Mouse (Mus musculus) lung, adult 2 months (tissue): ENCODE results near the gene Myh10. TPM values are rescaled to one million over a fixed set of nuclear protein-coding genes. Genes with fewer than 3 reads are reported as not detected.

ENCODE experiments used
- DNase-seq: peaks from one replicate; pipeline ENCODE4 v3.0.0; 2022
- H3K4me1 ChIP-seq: fragments of 200-500 bp; 2 replicates; pipeline ENCODE4 v1.6.1; 2011; ENCODE audit warnings: low read length; ENCODE audit not compliant: control insufficient read depth, insufficient read depth
- H3K4me3 ChIP-seq: fragments of 200-500 bp; replicated peaks from 2 replicates; pipeline ENCODE3; 2011; ENCODE audit warnings: low read depth, mild to moderate bottlenecking, control low read depth, low read length; ENCODE audit errors: extremely low read depth
- CTCF ChIP-seq: fragments of 200-500 bp; IDR thresholded peaks from 2 replicates; pipeline ENCODE4 v1.5.1; 2011; ENCODE audit warnings: mild to moderate bottlenecking, low read length, control low read depth; ENCODE audit not compliant: insufficient read depth
- POLR2A ChIP-seq: fragments of 200-500 bp; IDR thresholded peaks from 2 replicates; pipeline ENCODE4 v1.6.1; 2011; ENCODE audit warnings: low read depth, mild to moderate bottlenecking, control low read depth, low read length, borderline replicate concordance; ENCODE audit errors: extremely low read depth
- WGBS: fragments of 180-500 bp; shearing (Covaris S2); methylation state at CpG from one replicate; pipeline ENCODE4 v1.1.7; 2018; 5-methylcytosine and 5-hydroxymethylcytosine counted together
- polyA plus RNA-seq: library from polyadenylated mRNA; depleted of rRNA; stranded (reverse); fragments of >200 nt; gene quantifications from 2 replicates; pipeline ENCODE4 v1.2.3, GENCODE M21; 2012

Myh10 gene
- polyA plus RNA-seq, 1 experiment = 123 TPM

- no peak for DNase-seq
- Histone ChIP-seq H3K4me1 (no peaks in the 10 kb centered on the region), H3K4me3 (no peak overlapping the region)
- TF ChIP-seq POLR2A (no peak), CTCF (no peak)
- 49% methylated on average over 2 of the region's 2 CpGs for WGBS
Observed at GRCm38 (mm10) chr11:68666210-68666609, 25.1 kb upstream of the Myh10 start.

GRCm38 (mm10) chr11:68672270-68672970, 18.9 kb upstream of the Myh10 start:
- no peak for DNase-seq

GRCm38 (mm10) chr11:68674071-68674470, 17.3 kb upstream of the Myh10 start:
- no peak for DNase-seq
- no peak for TF ChIP-seq CTCF
- no peak for TF ChIP-seq POLR2A
- Histone ChIP-seq H3K4me3 (no peak overlapping the region), H3K4me1 (peaks cover 5% of the 10 kb centered on the region)
- 63% methylated on average over 3 of the region's 3 CpGs for WGBS

More at GRCm38 (mm10) chr11:68672270-68672970, 18.9 kb upstream of the Myh10 start:
- peaks cover 5% of the 10 kb centered on the region for H3K4me1 ChIP-seq
- WGBS = 60% methylated on average over 5 of the region's 5 CpGs
- TF ChIP-seq CTCF = no peak
- TF ChIP-seq POLR2A = no peak
- H3K4me3 ChIP-seq = no peak overlapping the region

GRCm38 (mm10) chr11:68674643-68675042, 16.7 kb upstream of the Myh10 start:
- 73% methylated on average over 3 of the region's 3 CpGs for WGBS
- Histone ChIP-seq H3K4me1 (peaks cover 5% of the 10 kb centered on the region), H3K4me3 (no peak overlapping the region)
- TF ChIP-seq CTCF (no peak), POLR2A (no peak)
- no peak for DNase-seq

- Histone ChIP-seq H3K4me3 (no peak overlapping the region), H3K4me1 (peaks cover 5% of the 10 kb centered on the region)
- TF ChIP-seq POLR2A = no peak
- TF ChIP-seq CTCF = no peak
- no peak for DNase-seq
- WGBS = 49% methylated on average over 3 of the region's 3 CpGs
Observed at GRCm38 (mm10) chr11:68675274-68675673, 16.1 kb upstream of the Myh10 start.

GRCm38 (mm10) chr11:68681254-68681839, 10.0 kb upstream of the Myh10 start:
- WGBS = 72% methylated on average over 3 of the region's 3 CpGs
- DNase-seq = no peak
- TF ChIP-seq POLR2A = no peak
- peak; percentile 32; the same call in 1 of the 2 replicates for TF ChIP-seq CTCF

GRCm38 (mm10) chr11:68682136-68682806, 9.1 kb upstream of the Myh10 start:
- no peak for TF ChIP-seq CTCF
- TF ChIP-seq POLR2A = no peak
- no peak for DNase-seq
- WGBS = 79% methylated on average over 8 of the region's 8 CpGs
- Histone ChIP-seq H3K4me1 (no peaks in the 10 kb centered on the region), H3K4me3 (no peak overlapping the region)

More at GRCm38 (mm10) chr11:68681254-68681839, 10.0 kb upstream of the Myh10 start:
- H3K4me3 ChIP-seq = no peak overlapping the region
- H3K4me1 ChIP-seq = no peaks in the 10 kb centered on the region

- no peak for DNase-seq
- 85% methylated on average over 5 of the region's 5 CpGs for WGBS
- TF ChIP-seq CTCF = no peak
- TF ChIP-seq POLR2A = no peak
- Histone ChIP-seq H3K4me3 (no peak overlapping the region), H3K4me1 (no peaks in the 10 kb centered on the region; the same call in 1 of the 2 replicates)
Observed at GRCm38 (mm10) chr11:68686001-68686400, 5.4 kb upstream of the Myh10 start.

- Histone ChIP-seq H3K4me3 (no peak overlapping the region), H3K4me1 (no peaks in the 10 kb centered on the region; the same call in 1 of the 2 replicates)
- TF ChIP-seq CTCF = no peak
- no peak for TF ChIP-seq POLR2A
- DNase-seq = no peak
- 83% methylated on average over 1 of the region's 1 CpGs for WGBS
Observed at GRCm38 (mm10) chr11:68689304-68689703, 2.1 kb upstream of the Myh10 start.
